Mouse (Mus musculus) spleen, postnatal 10 days (tissue): ENCODE data around the gene Pou2f2.

Experiments
- DNase-seq, 2 experiments: peaks; one replicate each; pipeline ENCODE4 v3.0.0; 2021 to 2022; ENCODE audit warnings: low spot score in 2 of 2

Gene Pou2f2

GRCm38 (mm10) chr7:25179606-25180161 is at the start of gene Pou2f2:
TSS of gene Pou2f2 (minus strand) at chr7:25179726.
- peak in 1 of 2 experiments; percentile 61 for DNase-seq

DNA sequence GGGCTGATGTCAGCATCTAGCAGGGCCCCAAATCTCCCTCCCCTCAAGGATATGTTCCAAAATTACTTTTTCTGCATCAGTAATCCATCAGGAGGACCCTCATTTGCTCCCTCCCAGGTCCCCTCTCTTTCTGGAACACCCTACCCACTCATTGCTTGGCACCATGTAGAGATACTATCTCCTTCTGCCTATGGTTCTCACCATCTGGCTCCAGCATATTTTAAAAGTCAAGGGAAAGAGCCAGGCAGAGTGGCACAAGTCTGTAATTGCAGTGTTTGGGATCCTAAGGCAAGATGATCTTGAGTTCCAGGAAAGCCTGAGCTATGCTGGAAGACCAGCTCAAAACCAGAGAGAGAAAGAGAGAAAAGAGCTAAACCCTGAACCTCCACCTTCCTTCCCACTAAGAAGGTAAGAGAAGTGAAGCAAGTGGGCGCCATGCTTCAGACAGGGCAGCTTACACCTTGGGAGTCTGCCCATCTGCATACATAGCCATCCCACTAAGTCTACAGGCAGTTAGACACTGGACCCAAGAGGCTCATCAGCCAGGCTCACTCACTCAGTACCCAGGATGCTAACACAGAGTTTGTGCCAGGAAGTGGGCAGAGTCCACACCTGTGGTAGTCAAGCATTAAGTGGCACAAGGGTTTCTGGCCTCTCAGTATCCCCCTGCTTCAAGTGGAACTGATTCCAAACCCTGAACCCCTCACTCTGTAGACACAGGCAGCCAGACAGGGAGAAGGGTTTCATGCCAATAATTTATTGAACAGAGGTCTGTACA is 48.2 kb upstream of the Pou2f2 start:
- DNase-seq = no peak

DNA sequence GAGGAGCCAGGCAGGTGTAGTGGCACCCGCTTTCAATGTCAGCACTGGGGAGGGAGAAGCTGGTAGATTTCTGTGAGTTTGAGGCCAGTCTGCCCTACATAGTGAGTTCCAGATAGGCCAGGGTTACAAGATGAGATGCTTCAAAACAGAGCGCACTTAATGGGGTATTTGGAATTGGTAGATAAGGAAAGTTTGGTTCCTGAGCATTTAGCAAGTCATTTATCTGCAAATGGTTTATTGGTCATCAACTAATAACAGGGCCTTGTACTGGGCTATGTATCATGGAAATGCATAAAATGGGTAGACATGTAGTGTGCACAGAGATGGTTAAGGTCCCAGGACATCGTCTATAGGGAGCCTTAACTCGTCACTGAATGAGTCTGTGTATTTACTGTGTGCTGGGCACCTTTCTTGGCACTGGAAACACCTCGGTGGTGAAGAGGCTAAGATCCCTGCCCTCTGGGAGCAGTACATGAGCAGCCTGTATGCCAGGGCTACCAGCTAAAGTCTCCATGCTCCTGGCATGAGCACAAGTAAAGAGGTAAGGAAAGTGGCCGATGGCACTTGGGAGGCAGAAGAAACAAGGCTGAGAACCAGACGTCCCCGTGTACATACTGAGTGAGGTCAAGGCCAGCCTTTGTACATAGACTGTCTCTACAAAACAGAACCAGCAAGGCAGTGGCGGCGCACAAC is 42.9 kb upstream of the Pou2f2 start:
- no peak for DNase-seq

DNA sequence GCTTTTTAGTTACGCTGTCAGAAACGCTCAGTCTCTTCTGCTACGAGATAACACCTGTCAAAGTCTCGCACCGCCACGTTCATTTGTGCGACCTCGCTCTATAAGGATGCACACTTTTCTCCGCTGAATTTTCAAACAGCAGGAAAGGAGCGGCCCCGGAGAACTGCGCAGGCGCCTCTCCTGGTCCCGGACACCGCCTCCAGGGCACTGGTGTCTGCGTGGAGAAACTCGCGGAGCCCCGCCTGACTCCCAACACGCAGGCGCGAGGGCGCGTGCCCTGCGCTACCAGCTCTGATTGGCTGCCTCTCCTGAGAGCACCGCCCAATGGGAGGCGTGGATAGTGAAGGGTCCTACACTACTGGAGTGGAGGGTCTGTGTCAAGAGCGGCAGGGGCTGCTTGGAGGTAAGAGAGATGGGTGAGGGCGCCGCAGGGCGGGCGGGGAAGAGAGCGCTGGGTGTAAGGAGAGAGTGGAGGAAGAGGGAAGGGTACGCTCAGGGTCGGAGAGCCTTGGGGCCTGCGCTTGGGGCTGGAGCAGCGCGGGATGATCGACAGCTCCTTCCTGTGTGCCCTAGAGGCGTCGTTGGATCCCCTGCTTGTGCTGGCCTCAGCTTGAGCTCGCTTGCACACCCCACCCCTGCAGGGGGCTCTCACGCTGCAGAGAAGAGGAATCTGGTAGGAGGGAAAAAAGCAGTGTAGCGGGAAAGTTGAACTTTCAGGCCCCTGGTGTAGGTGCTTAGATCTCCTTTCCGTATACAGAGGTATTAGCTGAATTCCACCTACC is 41.8 kb upstream of the Pou2f2 start, which contains the start of gene Zfp526:
Gene Zfp526, plus strand, starts transcription at position 324 of the 782 bp plus-strand sequence.
- DNase-seq = peak; percentile 94 to 96

DNA sequence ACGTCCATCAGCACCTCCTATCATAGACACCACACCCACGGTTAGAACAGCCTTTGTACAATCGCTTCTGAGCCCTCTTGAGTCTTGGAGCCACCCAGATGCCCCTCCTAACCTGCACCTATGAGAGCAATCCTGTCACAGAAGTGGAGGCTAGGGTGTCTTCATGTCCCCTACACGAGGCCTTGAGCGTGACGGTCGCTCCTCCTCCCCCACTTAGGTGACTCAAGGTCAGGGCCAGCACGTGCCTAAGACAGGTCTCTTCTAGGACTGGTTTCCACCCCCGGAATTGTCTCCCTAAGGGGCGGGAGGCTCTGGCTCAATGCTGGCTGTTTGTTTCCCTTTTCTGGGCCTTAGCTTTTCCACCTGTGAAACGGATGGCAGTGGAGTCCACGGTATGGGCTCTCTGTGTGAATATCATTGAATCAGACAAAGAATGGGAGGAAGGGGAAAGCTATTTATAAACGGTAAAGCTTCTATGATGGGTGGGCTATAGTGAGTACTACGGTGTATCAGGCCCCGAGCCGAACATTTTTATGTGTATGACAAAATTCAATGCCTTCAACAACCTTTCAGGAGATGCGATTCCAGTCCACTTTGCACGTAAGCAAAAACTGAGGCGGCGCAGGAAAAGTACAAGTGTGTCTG is 41.1 kb upstream of the Pou2f2 start, which contains the start of gene Dedd2:
Gene Dedd2, minus strand, starts transcription at position 159 of the 645 bp plus-strand sequence.
- DNase-seq = peak; percentile 55 to 65

- peak; percentile 96 to 98 for DNase-seq
Measured at GRCm38 (mm10) chr7:25219756-25220456, 40.4 kb upstream of the Pou2f2 start.

DNA sequence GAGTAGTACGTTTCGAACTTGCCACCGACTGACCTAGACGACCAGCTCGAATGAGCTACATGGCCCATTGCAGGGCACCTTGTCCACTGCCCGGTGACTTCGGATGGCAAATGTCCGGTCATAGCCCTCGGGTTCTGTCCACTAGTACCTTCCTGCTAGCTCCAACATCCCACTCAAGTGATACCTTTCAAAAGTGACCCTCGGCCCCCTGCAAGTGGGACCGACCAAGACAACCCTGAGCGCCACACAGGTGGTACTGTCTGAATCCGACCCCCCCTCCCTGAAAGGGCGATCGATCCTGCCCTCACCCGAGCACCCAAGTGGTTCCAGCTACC is 39.9 kb upstream of the Pou2f2 start:
- no peak for DNase-seq

DNA sequence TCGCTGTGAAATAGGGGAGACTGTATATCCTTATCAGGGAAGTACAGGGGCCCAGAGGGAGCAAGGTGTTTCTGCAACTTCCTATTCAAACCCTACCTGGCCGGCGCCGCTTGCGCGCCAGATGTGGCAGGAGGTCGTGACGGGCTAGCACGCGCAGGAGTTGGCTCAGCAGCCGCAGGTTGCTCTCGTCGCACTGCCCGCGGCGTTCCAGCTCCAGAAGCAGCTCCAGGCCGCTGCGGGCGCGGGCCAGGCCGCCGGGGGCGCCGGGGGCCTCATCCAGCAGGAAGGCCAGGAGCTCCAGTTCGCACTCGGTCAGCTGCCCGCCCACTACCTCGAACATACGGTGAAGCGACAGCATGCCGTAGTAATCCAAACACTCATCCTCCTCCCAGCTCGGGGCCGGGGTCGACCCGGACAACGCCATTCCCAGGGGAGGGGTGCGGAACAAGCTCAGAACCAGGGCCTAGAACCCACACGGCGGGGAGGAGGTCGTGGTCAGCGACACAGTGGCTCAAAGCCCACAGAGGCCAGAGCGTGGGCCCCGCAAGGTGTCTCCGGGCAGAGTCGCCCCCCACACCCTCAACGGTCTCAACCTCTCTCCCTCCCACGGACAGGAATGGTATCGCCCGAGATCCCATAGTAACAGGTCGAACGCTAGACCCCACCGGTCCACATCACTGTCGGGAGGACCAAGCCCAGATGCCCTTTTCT is 39.3 kb upstream of the Pou2f2 start:
- DNase-seq = peak; percentile 76 to 78

DNA sequence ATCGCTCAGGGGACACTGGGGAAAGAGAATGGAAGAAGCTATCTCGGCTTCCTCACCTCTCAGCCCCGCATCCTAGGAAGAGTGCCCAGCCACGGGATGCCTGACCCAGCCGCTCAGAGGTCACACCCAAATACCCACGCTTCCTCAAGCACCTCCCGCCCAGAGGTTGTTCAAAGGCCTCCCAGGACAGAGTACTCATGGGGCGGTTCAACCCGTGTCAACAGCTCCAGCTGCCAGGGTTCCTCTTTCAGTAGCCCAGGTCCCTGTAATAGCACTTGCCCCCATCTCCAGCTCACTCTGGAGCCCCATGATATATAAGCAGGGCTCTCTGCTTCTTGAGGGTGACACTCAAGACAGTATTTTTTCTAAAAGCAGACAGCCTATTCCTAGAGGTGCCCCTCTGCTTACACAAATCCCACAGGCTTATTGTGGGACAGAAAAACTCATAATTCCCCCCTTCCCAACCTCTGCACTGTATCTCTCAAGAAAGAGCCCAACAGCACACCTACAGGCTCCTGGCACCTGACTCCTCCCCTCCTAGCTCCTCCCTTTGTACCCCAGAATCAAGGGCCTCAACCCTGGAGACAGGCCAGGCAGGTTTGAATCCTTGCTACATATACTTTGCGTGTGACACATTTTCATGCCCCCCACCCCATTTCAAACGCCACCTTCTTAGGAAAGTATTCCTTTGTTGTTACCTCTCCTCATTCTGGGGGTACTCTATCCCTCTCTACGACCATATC is 38.3 kb upstream of the Pou2f2 start:
- DNase-seq = peak in 1 of 2 experiments; percentile 52

GRCm38 (mm10) chr7:25214172-25214571 is 34.6 kb upstream of the Pou2f2 start:
- DNase-seq = no peak

- no peak for DNase-seq
Measured at GRCm38 (mm10) chr7:25213099-25213498, 33.6 kb upstream of the Pou2f2 start.

GRCm38 (mm10) chr7:25210482-25210881 is 31.0 kb upstream of the Pou2f2 start:
- DNase-seq = no peak

GRCm38 (mm10) chr7:25209161-25209622 is 29.7 kb upstream of the Pou2f2 start:
- peak; percentile 51 to 62 for DNase-seq

DNA sequence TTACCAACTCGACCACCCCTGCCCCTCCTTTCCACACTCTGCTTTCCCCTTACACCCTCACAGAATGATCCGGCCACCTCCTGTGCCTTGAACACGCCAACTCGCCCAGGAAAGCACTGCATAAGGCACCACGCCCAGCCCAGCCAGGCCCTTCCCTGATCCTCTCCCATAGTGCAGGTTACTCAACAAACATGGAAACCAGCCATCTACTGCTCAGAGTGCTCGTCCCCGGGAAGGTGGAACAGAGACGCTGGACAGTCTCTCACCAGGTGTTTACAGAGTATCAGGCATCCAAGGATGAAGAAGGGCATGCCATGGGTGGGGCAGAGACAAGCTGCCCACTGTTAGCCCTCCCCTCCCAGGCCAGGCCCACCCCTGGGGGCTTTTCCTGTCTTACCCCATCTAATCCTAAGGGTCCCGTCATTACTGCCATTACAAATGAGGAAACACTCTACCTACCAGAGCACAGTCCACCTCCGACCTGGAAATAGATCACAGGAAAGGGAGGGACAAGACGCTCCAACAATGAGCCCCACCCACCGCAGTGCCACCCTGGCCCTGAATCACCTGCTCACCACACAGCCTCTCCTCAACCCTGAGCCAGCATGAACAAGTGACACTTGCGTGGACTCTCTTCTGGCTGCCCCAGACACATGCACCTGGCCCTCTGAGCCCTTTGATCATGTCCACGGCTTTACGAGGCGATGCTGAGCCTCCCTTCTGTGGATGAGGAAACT is 26.7 kb upstream of the Pou2f2 start:
- DNase-seq = peak; percentile 7 to 39

GRCm38 (mm10) chr7:25205355-25206093 is 26.0 kb upstream of the Pou2f2 start:
- DNase-seq = peak; percentile 50 to 73

DNA sequence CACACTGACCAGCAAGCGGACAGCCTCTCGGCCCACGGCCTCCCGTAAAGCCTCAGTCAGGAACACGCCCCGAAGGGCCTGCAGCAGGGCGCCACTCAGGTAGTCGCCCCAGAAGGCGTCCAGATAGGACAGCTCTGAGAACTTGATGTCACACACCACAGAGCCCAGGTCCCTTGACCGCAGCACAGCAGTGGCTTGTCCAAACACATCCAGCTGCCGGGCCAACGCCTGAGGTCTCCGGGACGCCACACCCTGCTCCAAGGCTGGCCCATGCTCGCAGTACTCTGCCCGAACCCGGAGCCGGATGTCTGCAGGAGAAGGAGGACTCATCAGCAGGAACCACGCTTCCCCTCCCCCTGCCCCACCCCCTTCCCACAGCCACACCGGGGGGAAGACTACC is 24.1 kb upstream of the Pou2f2 start:
- peak in 1 of 2 experiments; percentile 9 for DNase-seq

- DNase-seq = no peak
Measured at GRCm38 (mm10) chr7:25197384-25198018, 18.0 kb upstream of the Pou2f2 start.
